Mouse (Mus musculus) cerebellum, adult 11-12 months (tissue): ENCODE measurements around the gene Hoxa13.

Source experiments
- DNase-seq: peaks from one replicate; pipeline ENCODE4 v3.0.0; 2022

The Hoxa13 gene

GRCm38 (mm10) chr6:52268756-52269155 lies 8.1 kb upstream of the Hoxa13 start:
- DNase-seq: no peak

- DNase-seq: no peak
Observed at GRCm38 (mm10) chr6:52268341-52268740, 7.7 kb upstream of the Hoxa13 start.

GRCm38 (mm10) chr6:52267691-52268090 lies 7.0 kb upstream of the Hoxa13 start:
- DNase-seq: no peak

GRCm38 (mm10) chr6:52267221-52267620 lies 6.5 kb upstream of the Hoxa13 start:
- no peak for DNase-seq

GRCm38 (mm10) chr6:52266666-52266985 lies 5.9 kb upstream of the Hoxa13 start:
- DNase-seq: no peak

- DNase-seq: no peak
Observed at GRCm38 (mm10) chr6:52265913-52266665, 5.4 kb upstream of the Hoxa13 start.

GRCm38 (mm10) chr6:52265306-52265912 lies 4.7 kb upstream of the Hoxa13 start:
- DNase-seq: no peak

GRCm38 (mm10) chr6:52264106-52264790 lies 3.6 kb upstream of the Hoxa13 start:
- DNase-seq: no peak

- no peak for DNase-seq
Observed at GRCm38 (mm10) chr6:52263321-52263585, 2.6 kb upstream of the Hoxa13 start.

GRCm38 (mm10) chr6:52262463-52263320 lies 2.0 kb upstream of the Hoxa13 start:
- DNase-seq: no peak

GRCm38 (mm10) chr6:52261751-52262462 lies 1.2 kb upstream of the Hoxa13 start:
- DNase-seq: no peak

- no peak for DNase-seq
Observed at GRCm38 (mm10) chr6:52259811-52260261, 844 bp downstream of the Hoxa13 start.

- no peak for DNase-seq
Observed at GRCm38 (mm10) chr6:52259081-52259790, 1.4 kb downstream of the Hoxa13 start.

GRCm38 (mm10) chr6:52256956-52257355 lies 3.7 kb downstream of the Hoxa13 start:
- peak; percentile 23 for DNase-seq

GRCm38 (mm10) chr6:52253511-52254500 lies 6.9 kb downstream of the Hoxa13 start:
- no peak for DNase-seq

GRCm38 (mm10) chr6:52252775-52253376 lies 7.8 kb downstream of the Hoxa13 start:
- DNase-seq: no peak

- DNase-seq: no peak
Observed at GRCm38 (mm10) chr6:52252016-52252774, 8.5 kb downstream of the Hoxa13 start.

- DNase-seq: no peak
Observed at GRCm38 (mm10) chr6:52251177-52251879, 9.4 kb downstream of the Hoxa13 start.

GRCm38 (mm10) chr6:52249826-52250225 lies 10.9 kb downstream of the Hoxa13 start:
- no peak for DNase-seq
